Mouse (Mus musculus): ENCODE measurements around the gene Rspo1. TPM values are rescaled to one million over a fixed set of nuclear protein-coding genes. Genes with fewer than 3 reads are reported as not detected.

Gene Rspo1
- polyA plus RNA-seq, 1 experiment from 2014 or later, result 8.2 TPM

DNA sequence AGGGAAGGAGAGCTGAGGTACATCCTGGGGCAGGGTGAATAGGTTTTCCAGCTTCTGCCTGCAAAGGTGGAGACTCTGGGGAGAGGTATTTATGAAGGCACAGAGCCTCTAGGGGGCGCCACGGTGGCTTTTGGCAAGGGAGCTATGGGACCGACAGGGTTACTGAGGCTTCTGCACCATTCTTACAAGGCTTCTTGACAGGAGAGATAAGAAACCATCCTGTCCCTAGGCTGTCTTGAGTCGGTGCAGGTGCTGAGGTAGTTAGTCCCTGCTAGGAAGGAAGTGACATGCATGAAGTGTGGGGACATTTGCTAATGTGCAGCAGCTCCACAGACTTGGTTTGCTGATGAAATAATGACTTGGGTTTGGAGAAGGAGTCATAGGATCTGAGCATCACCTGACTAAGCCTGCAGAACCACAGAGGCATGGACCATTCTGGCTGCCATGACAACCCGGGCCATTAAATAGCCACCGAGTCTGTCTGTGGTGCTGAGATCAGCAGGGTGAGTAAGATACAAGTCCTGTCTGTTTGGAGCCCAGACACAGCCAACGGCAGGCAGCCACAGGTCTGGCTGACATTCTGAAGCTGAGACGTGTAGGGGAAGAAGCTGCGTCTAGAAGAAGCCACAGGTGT is 2.2 kb upstream of the Rspo1 start:
- Histone ChIP-seq H3K9me3 (no peaks in the 10 kb centered on the region), H3K4me1 (replicated peaks) (peaks cover 29% of the 10 kb centered on the region), H3K27ac (no peak overlapping the region), H3K4me3 (replicated peaks) (no peak overlapping the region), H3K9ac (no peak overlapping the region), H3K27me3 (replicated peaks) (peaks cover 62% of the 10 kb centered on the region), H3K4me2 (replicated peaks) (no peak overlapping the region), H3K36me3 (no peaks in the 10 kb centered on the region)
- ATAC-seq, result no peak
- WGBS, result 13% methylated on average over 9 of the region's 9 CpGs

DNA sequence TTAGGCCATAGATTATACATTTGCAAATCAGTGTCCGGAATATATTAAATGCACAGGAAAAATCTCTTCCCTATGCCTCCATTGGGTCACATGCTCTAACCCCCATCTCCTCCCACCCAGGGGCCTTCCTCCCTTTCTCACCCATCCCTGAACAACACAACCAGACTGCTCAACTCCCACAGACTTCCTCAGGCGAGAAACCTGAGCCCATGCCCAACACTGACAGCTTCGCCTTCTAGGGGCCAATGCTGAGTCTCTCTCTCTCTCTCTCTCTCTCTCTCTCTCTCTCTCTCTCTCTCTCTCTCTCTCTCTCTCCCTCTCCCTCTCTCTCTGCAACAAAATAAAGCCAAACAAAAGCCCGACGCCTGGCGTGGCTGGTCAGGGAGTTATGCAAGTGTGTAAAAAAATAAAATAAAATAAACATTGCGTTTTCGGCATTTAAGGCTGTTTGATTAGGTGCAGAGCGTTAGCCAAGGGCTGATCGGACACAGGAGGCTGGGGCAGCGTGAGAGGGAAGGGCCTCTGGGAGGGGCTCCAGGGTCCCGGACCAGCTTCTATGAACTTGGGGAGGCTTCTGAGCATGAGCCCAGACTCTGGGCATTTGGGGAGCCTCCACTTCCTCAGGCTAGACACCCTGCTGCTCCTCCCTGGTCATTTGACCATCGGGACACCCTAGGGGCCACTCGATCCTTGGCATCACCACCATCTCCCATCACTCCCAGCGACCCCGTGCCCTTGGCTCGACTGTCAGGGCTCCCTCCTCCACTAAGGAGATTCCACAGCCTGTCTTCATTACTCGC is 1.2 kb upstream of the Rspo1 start:
- H3K4me1 ChIP-seq (replicated peaks), result peaks cover 32% of the 10 kb centered on the region
- no peak overlapping the region for H3K9ac ChIP-seq
- no peak overlapping the region for H3K27ac ChIP-seq
- WGBS, result 8% methylated on average over 18 of the region's 18 CpGs
- 0 out of 2 replicates have a peak overlapping the region, but pooled peaks have one; percentile 90 for H3K4me2 ChIP-seq (replicated peaks)
- H3K4me3 ChIP-seq (replicated peaks), result peak overlapping the region; percentile 50
- ATAC-seq, result no peak
- no peaks in the 10 kb centered on the region for H3K36me3 ChIP-seq
- H3K27me3 ChIP-seq (replicated peaks), result peaks cover 70% of the 10 kb centered on the region
- H3K9me3 ChIP-seq, result no peaks in the 10 kb centered on the region

DNA sequence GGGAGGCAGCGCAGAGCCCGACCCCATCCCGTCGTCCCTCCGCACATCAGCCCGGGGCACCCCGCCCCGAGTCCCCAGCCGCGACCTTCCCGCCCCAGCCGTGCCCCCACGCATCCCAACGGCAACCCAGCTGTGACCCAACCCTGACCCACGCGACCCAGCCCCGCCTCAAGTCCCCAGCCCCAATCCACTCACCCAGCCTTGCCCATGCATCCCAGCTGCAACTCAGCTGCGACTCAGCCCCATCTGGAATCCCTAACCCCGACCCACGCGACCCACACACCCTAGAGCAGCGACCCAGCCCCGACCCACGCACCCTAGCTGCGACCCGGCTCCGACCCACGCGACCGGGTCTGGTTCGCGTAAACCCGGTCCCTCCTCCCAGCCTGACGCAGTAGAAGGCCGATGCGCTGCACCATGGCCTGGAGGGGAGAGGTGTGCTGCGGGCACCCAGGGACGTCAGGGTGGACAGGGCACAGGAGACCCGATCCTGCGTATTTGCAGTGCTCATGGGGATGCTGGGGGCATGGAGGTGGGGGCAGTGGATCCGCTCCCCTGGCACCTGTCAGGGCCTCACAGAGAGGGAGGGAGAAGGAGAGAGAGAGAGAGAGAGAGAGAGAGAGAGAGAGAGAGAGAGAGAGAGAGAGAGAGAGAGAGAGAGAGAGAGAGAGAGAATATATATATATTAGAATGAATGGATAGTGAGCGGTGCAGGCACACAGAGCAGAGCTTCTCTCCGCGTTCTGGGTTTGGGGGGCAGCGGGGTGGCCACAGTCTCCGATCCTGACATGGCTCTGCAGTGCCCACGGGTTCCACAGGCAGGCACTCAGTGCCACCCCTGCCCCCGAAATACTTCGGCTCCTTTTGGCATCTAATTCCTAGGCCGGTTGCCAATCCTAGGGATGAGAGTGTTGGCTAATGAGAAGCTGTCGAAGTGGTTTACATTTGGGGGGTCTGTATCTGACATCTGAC is 795 bp downstream of the Rspo1 start:
- H3K36me3 ChIP-seq, result no peaks in the 10 kb centered on the region
- peaks cover 36% of the 10 kb centered on the region for H3K4me1 ChIP-seq (replicated peaks)
- H3K9me3 ChIP-seq, result no peaks in the 10 kb centered on the region
- peak; percentile 13; the same call in 1 of the 2 replicates for ATAC-seq
- peak overlapping the region; percentile 50 for H3K4me3 ChIP-seq (replicated peaks)
- no peak overlapping the region for H3K27ac ChIP-seq
- WGBS, result 4% methylated on average over 45 of the region's 51 CpGs
- H3K27me3 ChIP-seq (replicated peaks), result peaks cover 84% of the 10 kb centered on the region
- H3K4me2 ChIP-seq (replicated peaks), result peak overlapping the region; percentile 90
- peak overlapping the region; percentile 37 for H3K9ac ChIP-seq

DNA sequence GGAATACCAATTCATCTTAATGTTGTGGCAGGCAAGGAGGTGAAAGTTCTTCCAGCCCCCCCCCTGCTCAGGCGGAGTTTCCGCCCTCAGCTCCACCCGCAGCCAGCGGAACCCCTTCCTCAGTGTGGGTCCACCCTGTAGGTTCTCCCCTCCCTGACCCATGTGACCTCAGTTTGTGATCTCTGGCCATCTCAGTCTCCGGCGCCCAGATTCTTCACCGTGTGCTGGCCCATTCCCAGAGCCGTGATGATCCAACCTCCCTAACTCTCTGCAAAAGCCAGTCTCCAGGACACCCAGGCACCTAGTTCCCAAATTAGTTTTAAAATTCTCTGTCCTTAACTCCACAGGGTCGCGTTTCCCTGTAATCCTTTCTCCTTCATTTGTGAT is 1.5 kb downstream of the Rspo1 start:
- H3K36me3 ChIP-seq, result no peaks in the 10 kb centered on the region
- no peak for ATAC-seq
- WGBS, result 13% methylated on average over 10 of the region's 10 CpGs
- H3K9me3 ChIP-seq, result no peaks in the 10 kb centered on the region
- no peak overlapping the region for H3K9ac ChIP-seq
- no peak overlapping the region for H3K4me2 ChIP-seq (replicated peaks)
- peaks cover 81% of the 10 kb centered on the region for H3K27me3 ChIP-seq (replicated peaks)
- no peak overlapping the region for H3K4me3 ChIP-seq (replicated peaks)
- no peak overlapping the region for H3K27ac ChIP-seq
- H3K4me1 ChIP-seq (replicated peaks), result peaks cover 36% of the 10 kb centered on the region

DNA sequence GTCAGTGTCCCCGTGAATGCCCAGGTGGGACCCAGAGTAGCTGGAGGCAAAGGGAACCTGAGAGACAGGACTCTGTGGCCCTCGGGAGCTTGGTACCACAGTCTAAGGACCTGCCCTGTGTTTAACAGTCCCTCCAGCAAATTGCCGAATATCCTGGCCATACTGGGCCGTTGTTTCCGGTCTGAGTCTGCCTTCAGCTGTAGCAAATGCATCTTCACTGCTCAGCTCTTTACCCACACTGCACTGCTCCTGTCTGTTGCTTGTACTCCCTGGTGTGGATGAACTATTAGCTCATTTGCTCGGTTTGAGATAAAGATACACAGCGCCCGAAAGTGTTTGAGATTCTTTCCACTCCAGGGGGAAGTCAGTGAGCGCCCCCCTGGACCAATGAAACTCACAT is 2.2 kb downstream of the Rspo1 start:
- WGBS, result 10% methylated on average over 9 of the region's 9 CpGs
- H3K4me3 ChIP-seq (replicated peaks), result no peak overlapping the region
- H3K27ac ChIP-seq, result no peak overlapping the region
- H3K27me3 ChIP-seq (replicated peaks), result peaks cover 75% of the 10 kb centered on the region
- no peaks in the 10 kb centered on the region for H3K9me3 ChIP-seq
- peaks cover 36% of the 10 kb centered on the region for H3K4me1 ChIP-seq (replicated peaks)
- ATAC-seq, result no peak
- no peaks in the 10 kb centered on the region for H3K36me3 ChIP-seq
- H3K9ac ChIP-seq, result no peak overlapping the region
- 0 out of 2 replicates have a peak overlapping the region, but pooled peaks have one; percentile 7 for H3K4me2 ChIP-seq (replicated peaks)

DNA sequence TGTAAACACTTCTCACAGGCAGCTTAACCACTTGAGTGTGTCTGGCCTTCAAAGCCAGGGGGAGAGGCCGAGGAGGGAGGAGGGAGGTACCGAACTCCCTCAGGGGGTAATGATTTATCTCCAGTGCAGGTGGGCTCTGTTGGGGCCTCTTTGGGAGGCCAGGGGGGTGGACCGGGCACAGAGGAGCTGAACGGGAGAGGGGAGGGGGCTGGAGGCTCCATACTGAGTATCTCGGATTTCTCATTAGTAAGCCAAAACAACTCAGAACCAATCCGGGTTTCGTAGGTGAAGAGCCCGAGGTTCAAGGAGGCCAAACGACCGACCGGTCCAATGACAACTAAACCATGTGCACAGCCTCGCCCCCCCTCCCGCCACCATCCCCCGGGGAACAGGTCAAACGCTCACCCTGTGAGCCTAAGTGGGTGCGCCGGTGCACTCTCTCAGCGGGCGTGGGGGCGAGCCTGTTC is 3.6 kb downstream of the Rspo1 start:
- Histone ChIP-seq H3K4me3 (replicated peaks) (no peak overlapping the region), H3K4me1 (replicated peaks) (peaks cover 36% of the 10 kb centered on the region), H3K36me3 (no peaks in the 10 kb centered on the region), H3K27ac (no peak overlapping the region), H3K9me3 (no peaks in the 10 kb centered on the region), H3K4me2 (replicated peaks) (peak overlapping the region; percentile 49), H3K27me3 (replicated peaks) (peaks cover 61% of the 10 kb centered on the region), H3K9ac (peak overlapping the region; percentile 12; the same call in 1 of the 2 replicates)
- 2% methylated on average over 20 of the region's 20 CpGs for WGBS
- peak; percentile 41; the same call in 1 of the 2 replicates for ATAC-seq

DNA sequence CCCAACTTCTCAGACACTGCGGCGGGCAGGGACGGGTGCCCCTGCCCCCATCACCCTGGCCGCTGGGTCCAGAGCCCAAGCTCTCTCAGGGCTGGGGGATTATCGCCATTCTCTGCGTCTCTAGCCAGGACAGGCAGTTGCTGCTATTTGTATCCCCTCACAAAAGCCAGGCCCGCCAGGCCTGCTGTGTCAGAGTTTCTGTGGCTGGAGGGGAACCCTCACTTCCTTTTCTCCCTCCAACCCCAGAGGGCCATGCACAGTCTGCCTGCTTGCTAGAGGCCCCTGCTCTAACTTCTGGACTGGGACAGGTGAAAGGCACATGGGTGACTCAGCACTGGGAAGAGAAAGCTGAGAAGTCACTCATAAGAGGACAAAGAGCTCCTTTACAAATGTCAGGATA is 4.1 kb downstream of the Rspo1 start:
- ATAC-seq, result no peak
- Histone ChIP-seq H3K4me2 (replicated peaks) (peak overlapping the region; percentile 49), H3K4me3 (replicated peaks) (no peak overlapping the region), H3K36me3 (no peaks in the 10 kb centered on the region), H3K27me3 (replicated peaks) (peaks cover 58% of the 10 kb centered on the region), H3K9me3 (no peaks in the 10 kb centered on the region), H3K4me1 (replicated peaks) (peaks cover 34% of the 10 kb centered on the region), H3K27ac (no peak overlapping the region), H3K9ac (peak overlapping the region; percentile 12; the same call in 1 of the 2 replicates)
- 10% methylated on average over 7 of the region's 7 CpGs for WGBS

DNA sequence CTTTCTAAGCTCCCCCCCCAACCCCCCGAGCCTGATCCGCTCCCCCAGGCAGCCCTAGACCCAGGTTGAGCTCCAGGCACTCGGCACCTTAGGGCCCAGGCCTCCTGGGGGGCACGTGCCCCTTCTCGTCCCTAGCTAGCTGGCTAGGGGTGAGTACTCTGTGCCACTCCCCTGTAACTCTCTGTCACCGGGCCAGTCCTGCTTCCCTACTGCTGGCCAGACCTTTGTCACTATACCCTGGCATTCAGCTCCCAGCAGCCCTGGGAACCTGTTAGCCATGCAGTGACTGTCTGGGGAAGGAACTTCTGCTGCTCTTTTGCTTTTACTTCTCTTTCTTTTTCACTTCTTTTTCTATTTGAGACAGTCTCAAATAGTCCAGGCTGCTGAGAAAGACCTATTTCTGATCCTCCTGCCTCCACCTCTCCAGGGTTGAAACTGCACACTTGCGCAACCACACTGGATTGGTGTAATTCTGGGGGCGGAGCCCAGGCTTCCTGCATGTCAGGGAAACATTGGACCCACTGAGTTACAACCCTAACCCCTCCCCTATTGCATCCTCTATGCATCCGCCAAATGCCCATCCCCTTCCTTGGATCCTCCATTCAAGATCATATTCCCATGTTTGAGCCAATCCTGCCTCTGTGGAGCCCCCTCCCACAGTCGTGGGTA is 11.4 kb downstream of the Rspo1 start:
- Histone ChIP-seq H3K27me3 (replicated peaks) (no peaks in the 10 kb centered on the region), H3K9me3 (no peaks in the 10 kb centered on the region), H3K4me1 (replicated peaks) (peaks cover 3% of the 10 kb centered on the region; the same call in 1 of the 2 replicates), H3K4me3 (replicated peaks) (no peak overlapping the region), H3K9ac (no peak overlapping the region), H3K27ac (no peak overlapping the region), H3K36me3 (no peaks in the 10 kb centered on the region), H3K4me2 (replicated peaks) (no peak overlapping the region)
- WGBS, result 75% methylated on average over 10 of the region's 10 CpGs
- peak; percentile 79 for ATAC-seq

DNA sequence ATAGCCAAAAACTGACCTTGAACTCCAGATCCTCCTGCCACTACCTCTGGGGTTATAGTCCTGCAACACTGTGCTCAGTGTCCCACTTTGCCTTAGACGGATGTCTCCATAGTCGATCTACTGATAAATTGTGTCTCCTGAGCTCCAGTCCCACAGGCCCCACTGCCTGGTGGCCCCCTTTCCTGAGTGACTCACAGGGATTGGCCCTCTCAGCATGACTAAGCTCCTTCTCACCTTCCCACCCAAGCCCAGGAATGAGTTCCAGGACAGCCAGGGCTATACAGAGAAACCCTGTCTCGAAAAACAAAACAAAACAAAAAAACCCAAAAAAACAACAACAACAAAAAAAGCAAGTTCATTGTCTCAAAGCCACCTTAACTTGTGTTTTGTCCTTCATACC is 13.3 kb downstream of the Rspo1 start:
- Histone ChIP-seq H3K4me1 (replicated peaks) (peaks cover 3% of the 10 kb centered on the region; the same call in 1 of the 2 replicates), H3K4me3 (replicated peaks) (no peak overlapping the region), H3K27me3 (replicated peaks) (no peaks in the 10 kb centered on the region), H3K4me2 (replicated peaks) (no peak overlapping the region), H3K27ac (no peak overlapping the region), H3K9ac (no peak overlapping the region), H3K9me3 (no peaks in the 10 kb centered on the region), H3K36me3 (no peaks in the 10 kb centered on the region)
- WGBS, result 78% methylated on average over 3 of the region's 3 CpGs
- ATAC-seq, result no peak

DNA sequence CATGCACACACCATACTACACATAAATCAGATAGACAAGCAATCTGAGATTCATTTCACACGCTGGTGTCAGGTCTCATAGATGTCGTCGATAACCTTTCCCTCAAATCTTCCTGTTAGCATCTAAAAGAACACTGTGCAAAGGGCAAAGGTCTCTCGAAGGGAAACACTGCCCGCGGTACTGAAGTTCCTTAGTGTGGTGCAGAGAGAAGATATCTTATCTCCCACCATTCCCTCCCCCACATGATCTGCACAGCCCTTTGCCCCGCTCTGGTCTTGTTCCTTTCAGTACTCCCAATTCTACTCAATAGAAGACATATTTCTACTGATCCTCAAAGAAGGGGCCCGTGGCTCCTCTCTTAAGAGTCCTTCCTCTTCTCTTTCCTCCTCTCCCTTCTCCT is 16.7 kb downstream of the Rspo1 start:
- H3K27ac ChIP-seq, result no peak overlapping the region
- H3K36me3 ChIP-seq, result no peaks in the 10 kb centered on the region
- H3K4me2 ChIP-seq (replicated peaks), result no peak overlapping the region; the same call in 1 of the 2 replicates
- no peaks in the 10 kb centered on the region; the same call in 1 of the 2 replicates for H3K4me1 ChIP-seq (replicated peaks)
- H3K4me3 ChIP-seq (replicated peaks), result no peak overlapping the region
- peaks cover 18% of the 10 kb centered on the region for H3K27me3 ChIP-seq (replicated peaks)
- H3K9ac ChIP-seq, result no peak overlapping the region
- 49% methylated on average over 8 of the region's 8 CpGs for WGBS
- ATAC-seq, result peak; percentile 84
- H3K9me3 ChIP-seq, result no peaks in the 10 kb centered on the region

DNA sequence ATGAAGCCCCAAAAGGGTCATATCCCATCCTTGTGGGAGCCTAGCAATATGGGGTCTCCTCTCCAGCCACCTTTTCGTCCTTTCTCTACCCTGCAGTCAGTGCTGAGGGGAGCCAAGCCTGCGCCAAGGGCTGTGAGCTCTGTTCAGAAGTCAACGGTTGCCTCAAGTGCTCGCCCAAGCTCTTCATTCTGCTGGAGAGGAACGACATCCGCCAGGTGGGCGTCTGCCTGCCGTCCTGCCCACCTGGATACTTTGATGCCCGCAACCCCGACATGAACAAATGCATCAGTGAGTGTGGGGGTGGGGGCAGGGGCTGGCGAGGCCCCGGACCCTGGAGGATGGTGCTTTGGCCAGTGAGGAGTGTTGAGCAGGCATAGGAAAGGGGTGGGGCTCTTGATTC is 18.7 kb downstream of the Rspo1 start:
- ATAC-seq, result no peak
- Histone ChIP-seq H3K9me3 (no peaks in the 10 kb centered on the region), H3K27me3 (replicated peaks) (peaks cover 22% of the 10 kb centered on the region), H3K9ac (no peak overlapping the region), H3K27ac (no peak overlapping the region), H3K36me3 (no peaks in the 10 kb centered on the region), H3K4me2 (replicated peaks) (no peak overlapping the region), H3K4me3 (replicated peaks) (no peak overlapping the region), H3K4me1 (replicated peaks) (no peaks in the 10 kb centered on the region; the same call in 1 of the 2 replicates)
- WGBS, result 47% methylated on average over 12 of the region's 12 CpGs

All from intestine, embryonic 15.5 days (tissue).